Mouse (Mus musculus): Measurements from ENCODE around the gene Net1. TPM values are rescaled to one million over a fixed set of nuclear protein-coding genes. Genes with fewer than 3 reads are reported as not detected.
A peak's percentile ranks its signal among the peaks of the same experiment; 100 is the strongest.

Net1 gene
- total and polyA plus RNA-seq, 2 experiments = 17.1 to 20.5 TPM

- Histone ChIP-seq H3K79me2 (ENCODE audit: control insufficient read depth, insufficient read depth, low read length) (peaks cover 7% of the 10 kb centered on the region), H3K4me1 (ENCODE audit: control insufficient read depth, insufficient read depth, low read length) (peaks cover 9% of the 10 kb centered on the region), H3K9ac (ENCODE audit: low read depth, low read length) (peak overlapping the region; percentile 77), H3K4me3 (ENCODE audit: insufficient read depth, low read depth, low read length) (peak overlapping the region; percentile 30), H3K27ac (replicated peaks; ENCODE audit: insufficient read depth, low read depth, low read length) (peak overlapping the region; percentile 80), H3K36me3 (ENCODE audit: control insufficient read depth, insufficient read depth, low read length) (peaks cover 40% of the 10 kb centered on the region), H3K27me3 (ENCODE audit: control insufficient read depth, insufficient read depth, low read length) (no peaks in the 10 kb centered on the region)
- TF ChIP-seq POLR2A (IDR thresholded peaks at IDR 0.05; ENCODE audit: extremely low read depth, insufficient read depth, low read length) = no peak
- TF ChIP-seq CTCF (IDR thresholded peaks at IDR 0.05; ENCODE audit: low read depth, low read length) = no peak
- 18% methylated on average over 8 of the region's 8 CpGs for WGBS
- DNase-seq (ENCODE audit: extremely low read depth, low read depth, low spot score) = peak; percentile 52
Measured at GRCm38 (mm10) chr13:3890061-3890460, 28.0 kb downstream of the Net1 start.

GRCm38 (mm10) chr13:3889111-3889510 is 28.9 kb downstream of the Net1 start:
- H3K27ac ChIP-seq (replicated peaks; ENCODE audit: insufficient read depth, low read depth, low read length) = 0 out of 2 replicates have a peak overlapping the region, but pooled peaks have one; percentile 15
- peak; percentile 85 for DNase-seq (ENCODE audit: extremely low read depth, low read depth, low spot score)
- H3K27me3 ChIP-seq (ENCODE audit: control insufficient read depth, insufficient read depth, low read length) = no peaks in the 10 kb centered on the region
- H3K9ac ChIP-seq (ENCODE audit: low read depth, low read length) = no peak overlapping the region
- TF ChIP-seq POLR2A (IDR thresholded peaks at IDR 0.05; ENCODE audit: extremely low read depth, insufficient read depth, low read length) = no peak
- TF ChIP-seq CTCF (IDR thresholded peaks at IDR 0.05; ENCODE audit: low read depth, low read length) = no peak
- peaks cover 46% of the 10 kb centered on the region for H3K36me3 ChIP-seq (ENCODE audit: control insufficient read depth, insufficient read depth, low read length)
- H3K79me2 ChIP-seq (ENCODE audit: control insufficient read depth, insufficient read depth, low read length) = peaks cover 7% of the 10 kb centered on the region
- H3K4me1 ChIP-seq (ENCODE audit: control insufficient read depth, insufficient read depth, low read length) = peaks cover 9% of the 10 kb centered on the region
- 52% methylated on average over 3 of the region's 3 CpGs for WGBS
- no peak overlapping the region for H3K4me3 ChIP-seq (ENCODE audit: insufficient read depth, low read depth, low read length)

- 89% methylated on average over 7 of the region's 7 CpGs for WGBS
- Histone ChIP-seq H3K4me3 (ENCODE audit: insufficient read depth, low read depth, low read length) (no peak overlapping the region), H3K4me1 (ENCODE audit: control insufficient read depth, insufficient read depth, low read length) (peaks cover 9% of the 10 kb centered on the region), H3K27me3 (ENCODE audit: control insufficient read depth, insufficient read depth, low read length) (no peaks in the 10 kb centered on the region), H3K27ac (replicated peaks; ENCODE audit: insufficient read depth, low read depth, low read length) (no peak overlapping the region), H3K36me3 (ENCODE audit: control insufficient read depth, insufficient read depth, low read length) (peaks cover 59% of the 10 kb centered on the region), H3K79me2 (ENCODE audit: control insufficient read depth, insufficient read depth, low read length) (peaks cover 7% of the 10 kb centered on the region), H3K9ac (ENCODE audit: low read depth, low read length) (no peak overlapping the region)
- TF ChIP-seq CTCF (IDR thresholded peaks at IDR 0.05; ENCODE audit: low read depth, low read length) = no peak
- TF ChIP-seq POLR2A (IDR thresholded peaks at IDR 0.05; ENCODE audit: extremely low read depth, insufficient read depth, low read length) = no peak
- DNase-seq (ENCODE audit: extremely low read depth, low read depth, low spot score) = no peak
Measured at GRCm38 (mm10) chr13:3886663-3887062, 31.4 kb downstream of the Net1 start.

GRCm38 (mm10) chr13:3877679-3878220 is 40.3 kb downstream of the Net1 start:
- Histone ChIP-seq H3K9ac (ENCODE audit: low read depth, low read length) (no peak overlapping the region), H3K79me2 (ENCODE audit: control insufficient read depth, insufficient read depth, low read length) (no peaks in the 10 kb centered on the region), H3K36me3 (ENCODE audit: control insufficient read depth, insufficient read depth, low read length) (peaks cover 7% of the 10 kb centered on the region), H3K27me3 (ENCODE audit: control insufficient read depth, insufficient read depth, low read length) (no peaks in the 10 kb centered on the region), H3K4me3 (ENCODE audit: insufficient read depth, low read depth, low read length) (no peak overlapping the region), H3K4me1 (ENCODE audit: control insufficient read depth, insufficient read depth, low read length) (no peaks in the 10 kb centered on the region), H3K27ac (replicated peaks; ENCODE audit: insufficient read depth, low read depth, low read length) (no peak overlapping the region)
- TF ChIP-seq CTCF (IDR thresholded peaks at IDR 0.05; ENCODE audit: low read depth, low read length) (no peak), POLR2A (IDR thresholded peaks at IDR 0.05; ENCODE audit: extremely low read depth, insufficient read depth, low read length) (no peak)
- no peak for DNase-seq (ENCODE audit: extremely low read depth, low read depth, low spot score)
- WGBS = 74% methylated on average over 4 of the region's 4 CpGs

- no peak for DNase-seq (ENCODE audit: extremely low read depth, low read depth, low spot score)
- Histone ChIP-seq H3K9ac (ENCODE audit: low read depth, low read length) (no peak overlapping the region), H3K27me3 (ENCODE audit: control insufficient read depth, insufficient read depth, low read length) (no peaks in the 10 kb centered on the region), H3K36me3 (ENCODE audit: control insufficient read depth, insufficient read depth, low read length) (peaks cover 4% of the 10 kb centered on the region), H3K79me2 (ENCODE audit: control insufficient read depth, insufficient read depth, low read length) (no peaks in the 10 kb centered on the region), H3K4me1 (ENCODE audit: control insufficient read depth, insufficient read depth, low read length) (no peaks in the 10 kb centered on the region), H3K27ac (replicated peaks; ENCODE audit: insufficient read depth, low read depth, low read length) (no peak overlapping the region), H3K4me3 (ENCODE audit: insufficient read depth, low read depth, low read length) (no peak overlapping the region)
- no peak for TF ChIP-seq CTCF (IDR thresholded peaks at IDR 0.05; ENCODE audit: low read depth, low read length)
- WGBS = 82% methylated on average over 6 of the region's 6 CpGs
Measured at GRCm38 (mm10) chr13:3877185-3877584, 40.8 kb downstream of the Net1 start.

GRCm38 (mm10) chr13:3876448-3876847 is 41.6 kb downstream of the Net1 start:
- Histone ChIP-seq H3K27ac (replicated peaks; ENCODE audit: insufficient read depth, low read depth, low read length) (no peak overlapping the region), H3K36me3 (ENCODE audit: control insufficient read depth, insufficient read depth, low read length) (no peaks in the 10 kb centered on the region), H3K9ac (ENCODE audit: low read depth, low read length) (no peak overlapping the region), H3K27me3 (ENCODE audit: control insufficient read depth, insufficient read depth, low read length) (no peaks in the 10 kb centered on the region), H3K4me3 (ENCODE audit: insufficient read depth, low read depth, low read length) (no peak overlapping the region), H3K4me1 (ENCODE audit: control insufficient read depth, insufficient read depth, low read length) (no peaks in the 10 kb centered on the region), H3K79me2 (ENCODE audit: control insufficient read depth, insufficient read depth, low read length) (no peaks in the 10 kb centered on the region)
- no peak for DNase-seq (ENCODE audit: extremely low read depth, low read depth, low spot score)
- no peak for TF ChIP-seq POLR2A (IDR thresholded peaks at IDR 0.05; ENCODE audit: extremely low read depth, insufficient read depth, low read length)
- TF ChIP-seq CTCF (IDR thresholded peaks at IDR 0.05; ENCODE audit: low read depth, low read length) = no peak
- whole genome bisulfite sequencing = 95% methylated on average over 6 of the region's 6 CpGs

Data from liver, adult 2 months (tissue).